Mouse (Mus musculus) midbrain, embryonic 16.5 days (tissue): ENCODE results near the gene Prdm1. TPM values are rescaled to one million over a fixed set of nuclear protein-coding genes. Genes with fewer than 3 reads are reported as not detected.

Experiments used
- ATAC-seq: fragments of 200-750 bp; cut with Nextera tagmentation; 2 replicates; pipeline ENCODE4 v1.8.0; 2017; ENCODE audit warnings: moderate TSS enrichment
- H3K27ac ChIP-seq: fragments of 300-500 bp; sonication (generic); 2 replicates; pipeline ENCODE4 v1.5.1; 2014; ENCODE audit warnings: mild to moderate bottlenecking, low read length, mixed read lengths
- H3K27me3 ChIP-seq: fragments of 300-500 bp; sonication (generic); 2 replicates; pipeline ENCODE4 v1.6.1; 2014; ENCODE audit warnings: low read depth, low read length, mixed read lengths; ENCODE audit not compliant: control insufficient read depth, insufficient read depth
- H3K36me3 ChIP-seq: fragments of 300-500 bp; sonication (generic); 2 replicates; pipeline ENCODE4 v1.6.1; 2014; ENCODE audit warnings: mild to moderate bottlenecking, low read length, moderate library complexity, mixed read lengths; ENCODE audit not compliant: control insufficient read depth, insufficient read depth
- H3K4me1 ChIP-seq: fragments of 300-500 bp; sonication (generic); 2 replicates; pipeline ENCODE4 v1.6.1; 2014; ENCODE audit warnings: mild to moderate bottlenecking, low read length, mixed read lengths; ENCODE audit not compliant: control insufficient read depth, insufficient read depth
- H3K4me2 ChIP-seq: fragments of 300-500 bp; sonication (generic); 2 replicates; pipeline ENCODE4 v1.6.1; 2014; ENCODE audit warnings: mild to moderate bottlenecking, low read length, mixed read lengths
- H3K4me3 ChIP-seq: fragments of 300-500 bp; sonication (generic); 2 replicates; pipeline ENCODE4 v1.5.1; 2014; ENCODE audit warnings: low read depth, mild to moderate bottlenecking, low read length, moderate library complexity, mixed read lengths
- H3K9ac ChIP-seq: fragments of 300-500 bp; sonication (generic); 2 replicates; pipeline ENCODE4 v1.6.1; 2014; ENCODE audit warnings: low read depth, low read length, mixed read lengths
- H3K9me3 ChIP-seq: fragments of 300-500 bp; sonication (generic); replicated peaks from 2 replicates; pipeline ENCODE4 v1.6.1; 2014; ENCODE audit warnings: mild to moderate bottlenecking, low read length, mixed read lengths; ENCODE audit not compliant: control insufficient read depth, poor library complexity, severe bottlenecking
- WGBS: fragments of 180-500 bp; shearing (Covaris S2); extraction: QIAGEN DNeasy Blood & Tissue Kit; methylation state at CpG from one replicate; pipeline ENCODE4 v1.1.7; 2014; 5-methylcytosine and 5-hydroxymethylcytosine counted together
- polyA plus RNA-seq: library from polyadenylated mRNA; unstranded; fragments of >200 nt; fragmentation: Nextera tagmentation; extraction: Ambion mirVana; gene quantifications from 2 replicates; pipeline ENCODE4 v1.2.1, GENCODE M21; 2015

Gene Prdm1
- 0.50 and 0.67 TPM in 2 replicates for polyA plus RNA-seq

GRCm38 (mm10) chr10:44528291-44529082 lies at the start of gene Prdm1:
Gene Prdm1 (minus strand): TSS chr10:44528501.
- WGBS: 2% methylated on average over 25 of the region's 25 CpGs
- ATAC-seq: 0 out of 2 replicates have a peak, but pooled peaks have one; percentile 15

GRCm38 (mm10) chr10:44565971-44566370 lies 37.7 kb upstream of the Prdm1 start:
- Histone ChIP-seq H3K9me3 (no peaks in the 10 kb centered on the region), H3K4me3 (no peak overlapping the region), H3K27me3 (no peaks in the 10 kb centered on the region), H3K4me2 (no peak overlapping the region), H3K27ac (no peak overlapping the region), H3K4me1 (no peaks in the 10 kb centered on the region), H3K9ac (no peak overlapping the region), H3K36me3 (no peaks in the 10 kb centered on the region)
- 86% methylated on average over 3 of the region's 3 CpGs for WGBS
- no peak for ATAC-seq

More at GRCm38 (mm10) chr10:44528291-44529082, at the start of gene Prdm1:
- H3K4me3 ChIP-seq: peak within 1 kb of the TSS; percentile 50
- peak within 1 kb of the TSS; percentile 72 for H3K4me2 ChIP-seq
- H3K27me3 ChIP-seq: peaks cover 25% of the 10 kb centered on the region
- H3K36me3 ChIP-seq: no peaks in the 10 kb centered on the region
- H3K9me3 ChIP-seq: no peaks in the 10 kb centered on the region
- no peak within 1 kb of the TSS for H3K9ac ChIP-seq
- no peak within 1 kb of the TSS for H3K27ac ChIP-seq
- peaks cover 18% of the 10 kb centered on the region for H3K4me1 ChIP-seq

- no peaks in the 10 kb centered on the region for H3K27me3 ChIP-seq
- no peak overlapping the region for H3K4me3 ChIP-seq
- no peak overlapping the region for H3K27ac ChIP-seq
- 84% methylated on average over 2 of the region's 2 CpGs for WGBS
- no peaks in the 10 kb centered on the region for H3K36me3 ChIP-seq
- H3K9ac ChIP-seq: no peak overlapping the region
- no peak for ATAC-seq
- no peak overlapping the region for H3K4me2 ChIP-seq
- no peaks in the 10 kb centered on the region for H3K4me1 ChIP-seq
- H3K9me3 ChIP-seq: no peaks in the 10 kb centered on the region
These were observed 36.8 kb upstream of the Prdm1 start for GRCm38 (mm10) chr10:44565109-44565508.

- Histone ChIP-seq H3K27me3 (no peaks in the 10 kb centered on the region), H3K4me2 (no peak overlapping the region), H3K9me3 (peaks cover 6% of the 10 kb centered on the region), H3K36me3 (no peaks in the 10 kb centered on the region), H3K9ac (no peak overlapping the region), H3K27ac (no peak overlapping the region), H3K4me3 (no peak overlapping the region), H3K4me1 (no peaks in the 10 kb centered on the region)
- 89% methylated on average over 4 of the region's 4 CpGs for WGBS
- ATAC-seq: no peak
These were observed 28.5 kb upstream of the Prdm1 start for GRCm38 (mm10) chr10:44556845-44557244.

- Histone ChIP-seq H3K4me3 (no peak overlapping the region), H3K9me3 (peaks cover 6% of the 10 kb centered on the region), H3K36me3 (no peaks in the 10 kb centered on the region), H3K27ac (no peak overlapping the region), H3K4me1 (no peaks in the 10 kb centered on the region), H3K27me3 (no peaks in the 10 kb centered on the region), H3K4me2 (no peak overlapping the region), H3K9ac (no peak overlapping the region)
- WGBS: 75% methylated on average over 2 of the region's 2 CpGs
- no peak for ATAC-seq
These were observed 27.0 kb upstream of the Prdm1 start for GRCm38 (mm10) chr10:44555317-44555716.

GRCm38 (mm10) chr10:44553648-44554047 lies 25.3 kb upstream of the Prdm1 start:
- no peak overlapping the region for H3K4me3 ChIP-seq
- no peaks in the 10 kb centered on the region for H3K4me1 ChIP-seq
- no peak overlapping the region for H3K4me2 ChIP-seq
- no peak overlapping the region for H3K9ac ChIP-seq
- H3K27me3 ChIP-seq: no peaks in the 10 kb centered on the region
- ATAC-seq: no peak
- H3K27ac ChIP-seq: no peak overlapping the region
- no peaks in the 10 kb centered on the region for H3K36me3 ChIP-seq
- 84% methylated on average over 1 of the region's 1 CpGs for whole genome bisulfite sequencing
- peaks cover 6% of the 10 kb centered on the region for H3K9me3 ChIP-seq

- ATAC-seq: no peak
- H3K27ac ChIP-seq: no peak overlapping the region
- 11% methylated on average over 14 of the region's 14 CpGs for WGBS
These were observed 10.8 kb upstream of the Prdm1 start for GRCm38 (mm10) chr10:44539033-44539578.

GRCm38 (mm10) chr10:44538137-44538536 lies 9.8 kb upstream of the Prdm1 start:
- no peak for ATAC-seq
- H3K9ac ChIP-seq: no peak overlapping the region
- no peaks in the 10 kb centered on the region for H3K4me1 ChIP-seq
- no peak overlapping the region for H3K27ac ChIP-seq
- H3K36me3 ChIP-seq: no peaks in the 10 kb centered on the region
- H3K4me3 ChIP-seq: no peak overlapping the region
- H3K4me2 ChIP-seq: no peak overlapping the region
- WGBS: 65% methylated on average over 6 of the region's 6 CpGs
- H3K27me3 ChIP-seq: peaks cover 5% of the 10 kb centered on the region
- H3K9me3 ChIP-seq: no peaks in the 10 kb centered on the region

More at GRCm38 (mm10) chr10:44539033-44539578, 10.8 kb upstream of the Prdm1 start:
- peaks cover 5% of the 10 kb centered on the region for H3K27me3 ChIP-seq
- H3K36me3 ChIP-seq: no peaks in the 10 kb centered on the region
- no peak overlapping the region for H3K4me2 ChIP-seq
- no peaks in the 10 kb centered on the region for H3K4me1 ChIP-seq
- no peak overlapping the region for H3K9ac ChIP-seq
- no peaks in the 10 kb centered on the region for H3K9me3 ChIP-seq
- no peak overlapping the region for H3K4me3 ChIP-seq

GRCm38 (mm10) chr10:44530067-44530360 lies 1.7 kb upstream of the Prdm1 start:
- Histone ChIP-seq H3K4me1 (peaks cover 18% of the 10 kb centered on the region), H3K4me3 (peak overlapping the region; percentile 50; the same call in 1 of the 2 replicates), H3K4me2 (peak overlapping the region; percentile 72), H3K36me3 (no peaks in the 10 kb centered on the region), H3K9ac (no peak overlapping the region), H3K27me3 (peaks cover 17% of the 10 kb centered on the region), H3K27ac (no peak overlapping the region), H3K9me3 (no peaks in the 10 kb centered on the region)
- no peak for ATAC-seq
- WGBS: 2% methylated on average over 5 of the region's 5 CpGs
